Mouse (Mus musculus): Measurements from ENCODE around the gene Med14. TPM values are rescaled to one million over a fixed set of nuclear protein-coding genes. Genes with fewer than 3 reads are reported as not detected.

The Med14 gene
- polyA plus RNA-seq, 1 experiment from 2014 or later, result 24.8 TPM

- H3K9ac ChIP-seq (replicated peaks; ENCODE audit: low read length), result no peak overlapping the region
- no peak overlapping the region for H3K4me3 ChIP-seq (replicated peaks; ENCODE audit: low read depth, low read length)
- no peak for DNase-seq
- peaks cover 24% of the 10 kb centered on the region; the same call in 1 of the 2 replicates for H3K36me3 ChIP-seq (ENCODE audit: control insufficient read depth, insufficient read depth, low read length)
- no peaks in the 10 kb centered on the region for H3K27me3 ChIP-seq (ENCODE audit: control insufficient read depth, insufficient read depth, low read length)
- no peaks in the 10 kb centered on the region for H3K4me1 ChIP-seq (ENCODE audit: control insufficient read depth, insufficient read depth, low read length)
- WGBS, result 91% methylated on average over 4 of the region's 4 CpGs
- no peak overlapping the region for H3K4me2 ChIP-seq (ENCODE audit: low read length)
- H3K9me3 ChIP-seq (ENCODE audit: control insufficient read depth, low read length), result no peaks in the 10 kb centered on the region
- ATAC-seq (ENCODE audit: low FRiP score, low TSS enrichment), result no peak
- H3K27ac ChIP-seq (replicated peaks; ENCODE audit: low read depth, low read length), result no peak overlapping the region
Observed at GRCm38 (mm10) chrX:12716036-12716435, 45.8 kb downstream of the Med14 start.

DNA sequence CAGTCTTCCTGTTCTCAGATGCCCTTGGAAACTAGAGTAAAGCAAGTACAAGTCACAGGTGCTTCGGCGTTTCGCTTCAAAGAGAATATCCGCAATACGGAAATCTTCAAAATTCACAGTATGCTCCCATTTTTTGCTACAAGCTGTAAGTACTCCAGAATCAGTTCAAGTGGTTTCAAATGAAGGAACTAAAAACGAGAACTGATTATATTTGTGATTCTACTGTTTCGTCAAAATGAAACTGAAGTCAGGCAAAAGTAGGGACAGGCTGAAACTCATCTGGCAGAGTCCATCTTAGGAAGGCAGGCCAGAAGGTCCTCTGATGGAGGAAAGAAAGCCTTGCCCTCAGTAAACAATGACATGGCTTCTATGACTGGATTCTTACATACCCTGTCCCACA, 48.1 kb downstream of the Med14 start:
- no peaks in the 10 kb centered on the region for H3K9me3 ChIP-seq (ENCODE audit: control insufficient read depth, low read length)
- H3K4me3 ChIP-seq (replicated peaks; ENCODE audit: low read depth, low read length), result no peak overlapping the region
- H3K36me3 ChIP-seq (ENCODE audit: control insufficient read depth, insufficient read depth, low read length), result peaks cover 29% of the 10 kb centered on the region; the same call in 1 of the 2 replicates
- H3K4me1 ChIP-seq (ENCODE audit: control insufficient read depth, insufficient read depth, low read length), result no peaks in the 10 kb centered on the region
- no peak overlapping the region for H3K9ac ChIP-seq (replicated peaks; ENCODE audit: low read length)
- ATAC-seq (ENCODE audit: low FRiP score, low TSS enrichment) (no peak), DNase-seq (no peak)
- no peaks in the 10 kb centered on the region for H3K27me3 ChIP-seq (ENCODE audit: control insufficient read depth, insufficient read depth, low read length)
- WGBS, result 97% methylated on average over 7 of the region's 7 CpGs
- H3K27ac ChIP-seq (replicated peaks; ENCODE audit: low read depth, low read length), result no peak overlapping the region
- no peak overlapping the region for H3K4me2 ChIP-seq (ENCODE audit: low read length)

- H3K4me3 ChIP-seq (replicated peaks; ENCODE audit: low read depth, low read length), result no peak overlapping the region
- H3K9me3 ChIP-seq (ENCODE audit: control insufficient read depth, low read length), result no peaks in the 10 kb centered on the region
- no peaks in the 10 kb centered on the region for H3K4me1 ChIP-seq (ENCODE audit: control insufficient read depth, insufficient read depth, low read length)
- H3K36me3 ChIP-seq (ENCODE audit: control insufficient read depth, insufficient read depth, low read length), result peaks cover 24% of the 10 kb centered on the region; the same call in 1 of the 2 replicates
- ATAC-seq (ENCODE audit: low FRiP score, low TSS enrichment), result no peak
- H3K4me2 ChIP-seq (ENCODE audit: low read length), result no peak overlapping the region
- H3K9ac ChIP-seq (replicated peaks; ENCODE audit: low read length), result no peak overlapping the region
- 87% methylated on average over 8 of the region's 8 CpGs for whole genome bisulfite sequencing
- H3K27me3 ChIP-seq (ENCODE audit: control insufficient read depth, insufficient read depth, low read length), result no peaks in the 10 kb centered on the region
- DNase-seq, result no peak
- no peak overlapping the region for H3K27ac ChIP-seq (replicated peaks; ENCODE audit: low read depth, low read length)
Observed at GRCm38 (mm10) chrX:12686910-12687309, 75.0 kb downstream of the Med14 start.

DNA sequence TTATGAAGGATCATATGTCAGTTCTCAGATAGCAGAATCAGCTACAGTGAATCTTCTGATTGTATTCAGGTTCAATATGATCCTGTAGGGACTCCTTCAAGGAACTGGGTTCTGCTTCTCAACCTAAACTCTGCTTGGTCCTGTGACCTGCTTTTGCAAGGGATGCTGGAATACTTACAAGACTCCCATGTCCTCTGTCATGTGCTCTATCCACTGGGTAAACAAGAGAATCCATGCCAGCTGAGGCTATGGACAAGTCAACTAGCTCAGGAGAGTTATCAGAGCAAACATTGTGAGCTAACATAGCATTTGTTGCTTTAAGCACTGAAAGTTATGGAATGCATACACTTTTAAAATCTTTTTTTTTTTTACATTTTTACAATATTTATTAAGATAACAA, 75.8 kb downstream of the Med14 start:
- DNase-seq (no peak), ATAC-seq (ENCODE audit: low FRiP score, low TSS enrichment) (no peak)
- no peaks in the 10 kb centered on the region for H3K27me3 ChIP-seq (ENCODE audit: control insufficient read depth, insufficient read depth, low read length)
- H3K36me3 ChIP-seq (ENCODE audit: control insufficient read depth, insufficient read depth, low read length), result peaks cover 24% of the 10 kb centered on the region; the same call in 1 of the 2 replicates
- no peaks in the 10 kb centered on the region for H3K9me3 ChIP-seq (ENCODE audit: control insufficient read depth, low read length)
- no peaks in the 10 kb centered on the region for H3K4me1 ChIP-seq (ENCODE audit: control insufficient read depth, insufficient read depth, low read length)
- H3K27ac ChIP-seq (replicated peaks; ENCODE audit: low read depth, low read length), result no peak overlapping the region
- no peak overlapping the region for H3K9ac ChIP-seq (replicated peaks; ENCODE audit: low read length)
- H3K4me2 ChIP-seq (ENCODE audit: low read length), result no peak overlapping the region
- H3K4me3 ChIP-seq (replicated peaks; ENCODE audit: low read depth, low read length), result no peak overlapping the region

DNA sequence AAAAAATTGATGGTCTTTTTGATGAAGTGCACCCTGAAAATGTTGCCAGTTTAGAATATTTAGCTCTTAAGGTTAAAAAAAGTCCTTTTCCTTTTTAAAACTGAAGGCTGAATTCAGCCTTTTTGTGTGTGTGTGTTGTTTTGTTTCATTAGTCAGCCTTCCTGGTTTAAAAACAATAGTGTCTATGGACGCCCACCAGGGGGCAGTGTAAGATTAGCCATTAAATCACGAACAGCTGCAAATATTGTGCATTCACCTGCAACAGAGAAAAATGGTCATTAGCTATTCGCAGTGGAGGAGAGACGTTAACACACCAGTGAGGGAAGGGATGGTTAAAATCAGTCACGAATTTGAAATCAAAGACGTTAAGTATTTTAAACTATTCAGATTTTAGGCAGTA, 84.5 kb downstream of the Med14 start:
- 35% methylated on average over 6 of the region's 6 CpGs for WGBS
- ATAC-seq (ENCODE audit: low FRiP score, low TSS enrichment), result no peak

GRCm38 (mm10) chrX:12673054-12673775, 88.7 kb downstream of the Med14 start, which contains the start of gene 1810030O07Rik:
TSS of gene 1810030O07Rik (minus strand) at chrX:12673668.
- 13% methylated on average over 42 of the region's 42 CpGs for WGBS
- peak within 1 kb of the TSS; percentile 72 for H3K9ac ChIP-seq (replicated peaks; ENCODE audit: low read length)
- DNase-seq (peak; percentile 93), ATAC-seq (ENCODE audit: low FRiP score, low TSS enrichment) (peak; percentile 99)
- peak within 1 kb of the TSS; percentile 57 for H3K4me3 ChIP-seq (replicated peaks; ENCODE audit: low read depth, low read length)
- H3K4me2 ChIP-seq (ENCODE audit: low read length), result peak within 1 kb of the TSS; percentile 55
- peaks cover 8% of the 10 kb centered on the region; the same call in 1 of the 2 replicates for H3K36me3 ChIP-seq (ENCODE audit: control insufficient read depth, insufficient read depth, low read length)
- no peaks in the 10 kb centered on the region for H3K9me3 ChIP-seq (ENCODE audit: control insufficient read depth, low read length)
- H3K27ac ChIP-seq (replicated peaks; ENCODE audit: low read depth, low read length), result peak within 1 kb of the TSS; percentile 81
- no peaks in the 10 kb centered on the region for H3K27me3 ChIP-seq (ENCODE audit: control insufficient read depth, insufficient read depth, low read length)
- no peaks in the 10 kb centered on the region for H3K4me1 ChIP-seq (ENCODE audit: control insufficient read depth, insufficient read depth, low read length)

More for the DNA sequence above, 84.5 kb downstream of the Med14 start:
- H3K9ac ChIP-seq (replicated peaks; ENCODE audit: low read length), result no peak overlapping the region
- H3K4me1 ChIP-seq (ENCODE audit: control insufficient read depth, insufficient read depth, low read length), result no peaks in the 10 kb centered on the region
- no peaks in the 10 kb centered on the region for H3K27me3 ChIP-seq (ENCODE audit: control insufficient read depth, insufficient read depth, low read length)
- no peak overlapping the region for H3K4me2 ChIP-seq (ENCODE audit: low read length)
- peaks cover 15% of the 10 kb centered on the region; the same call in 1 of the 2 replicates for H3K36me3 ChIP-seq (ENCODE audit: control insufficient read depth, insufficient read depth, low read length)
- DNase-seq, result peak; percentile 87
- no peaks in the 10 kb centered on the region for H3K9me3 ChIP-seq (ENCODE audit: control insufficient read depth, low read length)
- H3K4me3 ChIP-seq (replicated peaks; ENCODE audit: low read depth, low read length), result no peak overlapping the region
- no peak overlapping the region for H3K27ac ChIP-seq (replicated peaks; ENCODE audit: low read depth, low read length)

DNA sequence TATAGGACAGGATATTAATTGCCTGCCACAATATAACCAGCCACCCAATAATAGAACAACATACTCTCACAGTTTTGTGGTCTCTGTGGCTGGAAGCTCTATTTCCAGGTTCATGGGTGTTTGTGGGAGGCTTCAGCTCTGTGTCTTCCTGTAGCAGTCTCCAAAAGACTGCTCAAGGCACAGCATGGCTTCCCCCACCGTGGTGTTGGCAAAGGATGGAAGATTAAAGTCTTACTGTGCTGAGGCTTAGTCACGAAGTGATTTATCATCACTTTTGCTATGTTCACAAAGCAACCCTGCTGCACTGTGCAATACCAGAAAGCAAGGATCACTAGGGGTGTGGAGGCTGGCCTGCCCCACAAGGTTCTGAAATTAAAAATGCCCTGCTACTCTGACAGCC, 108.0 kb downstream of the Med14 start:
- H3K36me3 ChIP-seq (ENCODE audit: control insufficient read depth, insufficient read depth, low read length), result peaks cover 25% of the 10 kb centered on the region; the same call in 1 of the 2 replicates
- no peak overlapping the region for H3K27ac ChIP-seq (replicated peaks; ENCODE audit: low read depth, low read length)
- no peaks in the 10 kb centered on the region for H3K9me3 ChIP-seq (ENCODE audit: control insufficient read depth, low read length)
- H3K4me3 ChIP-seq (replicated peaks; ENCODE audit: low read depth, low read length), result no peak overlapping the region
- no peak overlapping the region for H3K4me2 ChIP-seq (ENCODE audit: low read length)
- 58% methylated on average over 2 of the region's 2 CpGs for WGBS
- H3K27me3 ChIP-seq (ENCODE audit: control insufficient read depth, insufficient read depth, low read length), result no peaks in the 10 kb centered on the region
- no peak for ATAC-seq (ENCODE audit: low FRiP score, low TSS enrichment)
- H3K9ac ChIP-seq (replicated peaks; ENCODE audit: low read length), result no peak overlapping the region
- H3K4me1 ChIP-seq (ENCODE audit: control insufficient read depth, insufficient read depth, low read length), result no peaks in the 10 kb centered on the region
- DNase-seq, result no peak

GRCm38 (mm10) chrX:12651906-12652305, 110.0 kb downstream of the Med14 start:
- ATAC-seq (ENCODE audit: low FRiP score, low TSS enrichment) (no peak), DNase-seq (no peak)
- Histone ChIP-seq H3K27me3 (ENCODE audit: control insufficient read depth, insufficient read depth, low read length) (no peaks in the 10 kb centered on the region), H3K4me3 (replicated peaks; ENCODE audit: low read depth, low read length) (no peak overlapping the region), H3K9me3 (ENCODE audit: control insufficient read depth, low read length) (no peaks in the 10 kb centered on the region), H3K9ac (replicated peaks; ENCODE audit: low read length) (no peak overlapping the region), H3K4me2 (ENCODE audit: low read length) (no peak overlapping the region), H3K36me3 (ENCODE audit: control insufficient read depth, insufficient read depth, low read length) (peaks cover 13% of the 10 kb centered on the region; the same call in 1 of the 2 replicates), H3K27ac (replicated peaks; ENCODE audit: low read depth, low read length) (no peak overlapping the region), H3K4me1 (ENCODE audit: control insufficient read depth, insufficient read depth, low read length) (no peaks in the 10 kb centered on the region)
- WGBS, result 91% methylated on average over 16 of the region's 16 CpGs

All from midbrain, embryonic 14.5 days (tissue).